Mouse (Mus musculus) cerebellum, adult 2 months (tissue): ENCODE measurements around the gene Shank2.

Experiments used
- CTCF ChIP-seq: fragments of 200-500 bp; IDR thresholded peaks from 2 replicates; pipeline ENCODE4 v1.5.1; 2011; ENCODE audit warnings: low read depth, mild to moderate bottlenecking, control low read depth, low read length, moderate library complexity, borderline replicate concordance; ENCODE audit not compliant: insufficient read depth
- POLR2A ChIP-seq: fragments of 200-500 bp; IDR thresholded peaks from 2 replicates; pipeline ENCODE4 v1.6.1; 2011; ENCODE audit warnings: low read length, control low read depth, borderline replicate concordance; ENCODE audit not compliant: insufficient read depth

DNA sequence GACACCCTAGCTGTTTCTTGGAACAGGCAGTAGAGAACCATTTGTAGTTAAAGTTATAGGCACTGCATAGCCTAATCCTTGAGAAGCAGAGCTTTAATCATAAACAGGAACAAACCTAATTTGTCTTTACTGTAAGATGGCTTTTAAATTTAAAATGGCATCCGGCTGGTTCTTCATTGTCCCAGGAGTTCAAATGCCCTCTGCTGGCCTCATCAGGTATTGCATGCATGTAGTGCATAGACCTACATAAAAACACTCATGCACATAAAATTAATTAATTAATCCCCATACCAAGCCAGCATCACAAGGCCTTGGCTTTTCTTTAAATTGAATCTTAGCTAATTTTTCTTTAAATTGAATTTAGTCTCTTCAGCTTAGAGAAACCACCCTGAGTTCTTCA lies 76.9 kb downstream of the Shank2 start:
- TF ChIP-seq CTCF (0 out of 2 replicates have a peak, but pooled peaks have one; percentile 3), POLR2A (no peak)
